Mouse (Mus musculus): ENCODE results near the gene Prpf19. TPM values are rescaled to one million over a fixed set of nuclear protein-coding genes. Genes with fewer than 3 reads are reported as not detected.

The Prpf19 gene
- polyA plus RNA-seq, 2 experiments: 43.6 to 360 TPM

DNA sequence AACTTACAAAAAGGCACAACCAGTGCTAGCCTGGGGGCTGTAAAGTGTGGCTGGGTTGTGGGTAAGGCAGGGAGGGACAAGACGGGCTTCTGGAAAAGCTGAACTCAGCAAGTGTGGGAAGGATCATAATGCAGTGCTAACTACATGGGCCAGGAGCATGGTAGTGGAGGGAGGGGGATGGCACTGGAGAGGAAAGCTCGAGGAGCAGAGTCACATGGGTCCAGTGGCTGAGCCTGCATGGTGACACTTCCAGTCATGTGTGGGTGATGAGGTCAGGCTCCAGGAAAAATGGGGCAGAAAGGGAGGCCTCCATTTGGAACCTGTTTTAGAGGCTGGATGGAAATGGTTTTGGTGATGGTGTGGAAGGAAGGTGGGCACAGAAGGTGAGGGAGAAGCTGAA lies 38.5 kb upstream of the Prpf19 start:
- TF ChIP-seq POLR2A (IDR thresholded peaks at IDR 0.05; ENCODE audit: borderline replicate concordance, extremely low read depth, insufficient read depth, insufficient read length): no peak
- DNase-seq (ENCODE audit: low spot score) (no peak), ATAC-seq (ENCODE audit: low FRiP score, low read depth) (no peak)
- H3K9ac ChIP-seq (ENCODE audit: low read depth, low read length, severe bottlenecking): no peak overlapping the region
- peaks cover 56% of the 10 kb centered on the region for H3K36me3 ChIP-seq (ENCODE audit: control insufficient read depth, insufficient read depth, low read length)
- no peaks in the 10 kb centered on the region for H3K9me3 ChIP-seq (ENCODE audit: control insufficient read depth, low read length)
- no peak overlapping the region for H3K27ac ChIP-seq (replicated peaks; ENCODE audit: low read depth, low read length)
- WGBS: 48% methylated on average over 2 of the region's 2 CpGs
- H3K4me2 ChIP-seq (replicated peaks; ENCODE audit: low read depth, low read length, severe bottlenecking): no peak overlapping the region
- H3K4me1 ChIP-seq (ENCODE audit: control insufficient read depth, insufficient read depth, low read length): no peaks in the 10 kb centered on the region
- no peaks in the 10 kb centered on the region for H3K27me3 ChIP-seq (ENCODE audit: control insufficient read depth, insufficient read depth, low read length)
- H3K4me3 ChIP-seq (replicated peaks; ENCODE audit: low read length): no peak overlapping the region

DNA sequence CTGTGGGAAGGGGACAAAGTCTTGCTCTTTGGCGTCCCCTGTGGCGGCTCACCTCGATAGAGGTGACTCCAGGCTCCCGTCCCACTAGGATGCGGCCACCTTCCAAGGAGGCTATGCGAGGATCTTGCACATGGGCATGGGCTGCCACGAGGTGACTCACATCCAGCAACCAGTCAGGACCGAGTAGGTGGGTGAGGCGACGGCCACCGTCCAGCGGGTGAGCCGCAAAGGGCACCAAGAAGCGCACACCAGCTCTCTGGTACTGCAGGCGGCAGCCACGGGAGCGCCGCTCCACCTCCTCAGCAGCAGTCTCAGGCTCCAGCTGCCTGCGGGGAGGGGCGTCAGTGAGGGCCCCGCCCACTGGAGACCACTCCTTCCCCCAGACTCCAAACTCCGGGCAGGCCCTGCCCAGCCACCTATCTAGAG lies 34.9 kb upstream of the Prpf19 start:
- Histone ChIP-seq H3K4me3 (replicated peaks; ENCODE audit: low read length) (no peak overlapping the region), H3K4me2 (replicated peaks; ENCODE audit: low read depth, low read length, severe bottlenecking) (no peak overlapping the region), H3K4me1 (ENCODE audit: control insufficient read depth, insufficient read depth, low read length) (no peaks in the 10 kb centered on the region), H3K36me3 (ENCODE audit: control insufficient read depth, insufficient read depth, low read length) (peaks cover 92% of the 10 kb centered on the region), H3K9me3 (ENCODE audit: control insufficient read depth, low read length) (no peaks in the 10 kb centered on the region), H3K27me3 (ENCODE audit: control insufficient read depth, insufficient read depth, low read length) (no peaks in the 10 kb centered on the region), H3K27ac (replicated peaks; ENCODE audit: low read depth, low read length) (no peak overlapping the region), H3K9ac (ENCODE audit: low read depth, low read length, severe bottlenecking) (no peak overlapping the region)
- DNase-seq (ENCODE audit: low spot score): no peak
- no peak for TF ChIP-seq POLR2A (IDR thresholded peaks at IDR 0.05; ENCODE audit: borderline replicate concordance, extremely low read depth, insufficient read depth, insufficient read length)
- WGBS: 47% methylated on average over 17 of the region's 22 CpGs
- no peak for ATAC-seq (ENCODE audit: low FRiP score, low read depth)

- H3K27ac ChIP-seq (replicated peaks; ENCODE audit: low read depth, low read length): no peak overlapping the region
- H3K4me1 ChIP-seq (ENCODE audit: control insufficient read depth, insufficient read depth, low read length): peaks cover 24% of the 10 kb centered on the region
- no peaks in the 10 kb centered on the region for H3K9me3 ChIP-seq (ENCODE audit: control insufficient read depth, low read length)
- no peak overlapping the region for H3K4me3 ChIP-seq (replicated peaks; ENCODE audit: low read length)
- no peak overlapping the region for H3K9ac ChIP-seq (ENCODE audit: low read depth, low read length, severe bottlenecking)
- DNase-seq (ENCODE audit: low spot score): no peak
- no peak for ATAC-seq (ENCODE audit: low FRiP score, low read depth)
- WGBS: 93% methylated on average over 13 of the region's 13 CpGs
- peaks cover 60% of the 10 kb centered on the region for H3K36me3 ChIP-seq (ENCODE audit: control insufficient read depth, insufficient read depth, low read length)
- H3K27me3 ChIP-seq (ENCODE audit: control insufficient read depth, insufficient read depth, low read length): no peaks in the 10 kb centered on the region
- no peak for TF ChIP-seq POLR2A (IDR thresholded peaks at IDR 0.05; ENCODE audit: borderline replicate concordance, extremely low read depth, insufficient read depth, insufficient read length)
- H3K4me2 ChIP-seq (replicated peaks; ENCODE audit: low read depth, low read length, severe bottlenecking): no peak overlapping the region
Observed at GRCm38 (mm10) chr19:10866351-10866750, 28.7 kb upstream of the Prpf19 start.

DNA sequence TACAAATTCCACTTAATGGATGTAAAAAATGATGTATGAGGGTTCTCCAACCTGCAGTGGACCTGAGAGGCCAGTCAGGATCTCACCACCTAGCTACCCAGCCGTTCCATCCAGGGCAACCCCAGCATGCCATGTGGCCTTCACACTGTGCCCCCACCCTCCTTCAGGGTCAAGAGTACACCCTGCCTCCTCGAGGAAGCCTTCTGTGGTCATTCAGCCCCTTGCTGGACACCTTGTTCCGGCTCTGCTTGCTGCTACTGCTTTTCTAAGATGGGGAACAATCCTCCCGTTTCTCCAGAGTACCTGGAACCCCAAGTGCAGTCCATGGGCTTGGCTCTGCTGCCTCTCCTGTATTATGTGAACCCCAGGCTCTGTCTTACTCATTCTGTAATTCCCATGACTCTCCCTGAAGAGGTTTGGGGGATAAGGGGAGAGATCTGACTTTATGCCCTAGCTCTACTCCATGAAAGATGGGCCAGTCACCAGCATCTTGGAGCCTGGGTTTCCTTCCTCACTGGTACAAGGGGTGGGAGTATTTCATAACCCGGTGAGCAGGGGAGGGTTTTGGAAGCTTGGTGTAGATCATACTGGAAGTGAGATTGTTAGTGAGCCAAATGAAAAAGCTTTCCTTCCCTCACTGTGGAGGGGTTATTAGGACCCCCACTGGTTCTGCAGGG lies 26.9 kb upstream of the Prpf19 start:
- Histone ChIP-seq H3K9ac (ENCODE audit: low read depth, low read length, severe bottlenecking) (peak overlapping the region; percentile 94), H3K9me3 (ENCODE audit: control insufficient read depth, low read length) (no peaks in the 10 kb centered on the region), H3K36me3 (ENCODE audit: control insufficient read depth, insufficient read depth, low read length) (peaks cover 60% of the 10 kb centered on the region), H3K4me1 (ENCODE audit: control insufficient read depth, insufficient read depth, low read length) (peaks cover 24% of the 10 kb centered on the region), H3K4me2 (replicated peaks; ENCODE audit: low read depth, low read length, severe bottlenecking) (peak overlapping the region; percentile 84), H3K27me3 (ENCODE audit: control insufficient read depth, insufficient read depth, low read length) (no peaks in the 10 kb centered on the region), H3K27ac (replicated peaks; ENCODE audit: low read depth, low read length) (no peak overlapping the region), H3K4me3 (replicated peaks; ENCODE audit: low read length) (peak overlapping the region; percentile 89)
- no peak for DNase-seq (ENCODE audit: low spot score)
- WGBS: 25% methylated on average over 5 of the region's 5 CpGs
- TF ChIP-seq POLR2A (IDR thresholded peaks at IDR 0.05; ENCODE audit: borderline replicate concordance, extremely low read depth, insufficient read depth, insufficient read length): no peak
- ATAC-seq (ENCODE audit: low FRiP score, low read depth): no peak

DNA sequence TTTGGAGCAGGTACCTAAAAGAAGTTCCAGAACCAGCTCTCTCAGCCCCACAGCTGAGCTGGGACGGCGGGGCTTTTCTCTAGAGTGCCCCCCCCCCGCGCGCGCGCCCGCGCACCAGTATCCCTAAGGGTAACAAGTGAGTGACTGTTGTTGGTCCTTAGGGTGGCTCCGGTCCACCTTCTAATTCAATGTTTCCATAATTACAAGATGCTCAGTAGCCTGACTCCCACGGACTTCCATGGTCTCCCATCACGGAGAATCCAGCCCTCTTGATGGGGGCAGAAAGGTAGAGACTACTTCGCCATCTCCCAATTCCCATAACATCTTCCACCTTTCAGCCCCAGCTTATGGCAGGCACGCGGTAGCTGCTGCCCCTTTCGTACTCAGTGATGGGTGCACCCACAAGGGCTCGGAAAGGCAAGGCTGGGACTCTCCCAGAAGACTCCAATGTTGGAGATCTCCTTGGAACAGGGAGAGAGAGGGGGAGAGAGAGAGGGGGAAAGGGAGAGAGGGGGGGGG lies 26.3 kb upstream of the Prpf19 start:
- DNase-seq (ENCODE audit: low spot score) (no peak), ATAC-seq (ENCODE audit: low FRiP score, low read depth) (peak; percentile 3; the same call in 1 of the 2 replicates)
- H3K27ac ChIP-seq (replicated peaks; ENCODE audit: low read depth, low read length): peak overlapping the region; percentile 85
- under 1% methylated on average over 17 of the region's 17 CpGs for WGBS
- peaks cover 60% of the 10 kb centered on the region for H3K36me3 ChIP-seq (ENCODE audit: control insufficient read depth, insufficient read depth, low read length)
- peak overlapping the region; percentile 84 for H3K4me2 ChIP-seq (replicated peaks; ENCODE audit: low read depth, low read length, severe bottlenecking)
- H3K4me1 ChIP-seq (ENCODE audit: control insufficient read depth, insufficient read depth, low read length): peaks cover 24% of the 10 kb centered on the region
- no peak for TF ChIP-seq POLR2A (IDR thresholded peaks at IDR 0.05; ENCODE audit: borderline replicate concordance, extremely low read depth, insufficient read depth, insufficient read length)
- peak overlapping the region; percentile 94 for H3K9ac ChIP-seq (ENCODE audit: low read depth, low read length, severe bottlenecking)
- H3K27me3 ChIP-seq (ENCODE audit: control insufficient read depth, insufficient read depth, low read length): no peaks in the 10 kb centered on the region
- peak overlapping the region; percentile 89 for H3K4me3 ChIP-seq (replicated peaks; ENCODE audit: low read length)
- H3K9me3 ChIP-seq (ENCODE audit: control insufficient read depth, low read length): no peaks in the 10 kb centered on the region

Data from limb, embryonic 14.5 days (tissue).